Mouse (Mus musculus): ENCODE data around the gene Smim6. TPM values are rescaled to one million over a fixed set of nuclear protein-coding genes. Genes with fewer than 3 reads are reported as not detected.

Gene Smim6
- 1.6 and 1.7 TPM in 2 replicates for polyA plus RNA-seq (2016; fragmentation: Nextera tagmentation; extraction: Ambion mirVana)

DNA sequence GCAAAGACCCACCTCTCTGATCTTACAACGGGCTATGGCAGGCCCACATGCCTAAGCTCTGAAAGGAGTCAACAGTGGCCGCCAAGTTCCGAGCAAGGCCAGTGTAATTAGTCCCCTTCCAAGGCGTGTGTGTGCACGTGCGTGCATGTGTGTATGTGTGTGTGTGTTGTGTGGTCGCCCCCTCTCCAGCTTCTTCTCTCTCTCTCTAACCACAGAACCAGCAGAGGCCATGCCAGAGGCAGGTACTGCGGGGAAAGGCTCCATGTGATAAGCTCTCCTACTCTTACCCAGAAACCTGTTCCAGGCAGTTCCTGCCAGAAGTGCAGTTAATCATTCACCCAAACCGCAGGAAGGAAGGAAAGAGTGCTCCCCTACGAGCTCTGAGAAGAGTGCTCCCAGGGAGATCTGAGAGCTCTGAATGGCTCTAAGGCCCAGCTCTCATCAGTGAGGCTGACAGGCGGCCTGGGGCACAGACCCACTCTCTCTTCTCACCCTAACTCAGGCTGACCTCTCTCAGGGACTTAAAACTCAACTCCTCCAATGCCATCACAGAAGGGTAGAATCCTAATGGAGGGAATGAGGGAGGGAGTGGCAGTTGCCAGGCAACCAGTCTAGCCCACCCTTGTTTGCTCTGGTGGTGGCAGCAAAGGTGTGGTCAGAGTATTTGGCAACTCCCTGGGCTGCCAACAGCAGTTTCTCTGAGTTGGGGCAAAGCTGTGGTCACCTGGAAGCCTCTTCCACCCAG lies at the start of gene Smim6:
Gene Smim6 (plus strand): TSS at position 386 of the 745 bp plus-strand sequence.
- DNase-seq (ENCODE audit: low spot score) = no peak
- peaks cover 11% of the 10 kb centered on the region; the same call in 1 of the 2 replicates for H3K4me1 ChIP-seq
- H3K4me3 ChIP-seq = no peak within 1 kb of the TSS
- H3K27ac ChIP-seq = peak within 1 kb of the TSS; percentile 3; the same call in 1 of the 2 replicates
- no peaks in the 10 kb centered on the region for H3K9me3 ChIP-seq
- peaks cover 63% of the 10 kb centered on the region for H3K36me3 ChIP-seq
- no peaks in the 10 kb centered on the region for H3K27me3 ChIP-seq (ENCODE audit: insufficient read depth, poor library complexity, severe bottlenecking)
- 77% methylated on average over 11 of the region's 11 CpGs for WGBS

GRCm38 (mm10) chr11:115863895-115864294 lies 47.9 kb upstream of the Smim6 start:
- no peaks in the 10 kb centered on the region for H3K36me3 ChIP-seq
- no peak for DNase-seq (ENCODE audit: low spot score)
- H3K27ac ChIP-seq = no peak overlapping the region
- no peak overlapping the region for H3K4me3 ChIP-seq
- peaks cover 27% of the 10 kb centered on the region for H3K4me1 ChIP-seq
- peaks cover 51% of the 10 kb centered on the region for H3K27me3 ChIP-seq (ENCODE audit: insufficient read depth, poor library complexity, severe bottlenecking)
- WGBS = 83% methylated on average over 8 of the region's 8 CpGs
- H3K9me3 ChIP-seq = no peaks in the 10 kb centered on the region

- no peak for DNase-seq (ENCODE audit: low spot score)
- H3K4me3 ChIP-seq = no peak overlapping the region
- peaks cover 31% of the 10 kb centered on the region for H3K4me1 ChIP-seq
- no peaks in the 10 kb centered on the region for H3K36me3 ChIP-seq
- no peaks in the 10 kb centered on the region for H3K9me3 ChIP-seq
- H3K27me3 ChIP-seq (ENCODE audit: insufficient read depth, poor library complexity, severe bottlenecking) = peaks cover 8% of the 10 kb centered on the region; the same call in 1 of the 2 replicates
- 72% methylated on average over 8 of the region's 8 CpGs for WGBS
- no peak overlapping the region for H3K27ac ChIP-seq
Observed at GRCm38 (mm10) chr11:115869393-115869792, 42.4 kb upstream of the Smim6 start.

- peaks cover 27% of the 10 kb centered on the region for H3K4me1 ChIP-seq
- H3K27me3 ChIP-seq (ENCODE audit: insufficient read depth, poor library complexity, severe bottlenecking) = 0 out of 2 replicates have a peak, but pooled peaks cover 3% of the 10 kb centered on the region
- DNase-seq (ENCODE audit: low spot score) = no peak
- H3K36me3 ChIP-seq = no peaks in the 10 kb centered on the region
- no peaks in the 10 kb centered on the region for H3K9me3 ChIP-seq
- 61% methylated on average over 4 of the region's 4 CpGs for WGBS
- no peak overlapping the region for H3K4me3 ChIP-seq
- H3K27ac ChIP-seq = peak overlapping the region; percentile 8
Observed at GRCm38 (mm10) chr11:115872437-115872836, 39.4 kb upstream of the Smim6 start.

DNA sequence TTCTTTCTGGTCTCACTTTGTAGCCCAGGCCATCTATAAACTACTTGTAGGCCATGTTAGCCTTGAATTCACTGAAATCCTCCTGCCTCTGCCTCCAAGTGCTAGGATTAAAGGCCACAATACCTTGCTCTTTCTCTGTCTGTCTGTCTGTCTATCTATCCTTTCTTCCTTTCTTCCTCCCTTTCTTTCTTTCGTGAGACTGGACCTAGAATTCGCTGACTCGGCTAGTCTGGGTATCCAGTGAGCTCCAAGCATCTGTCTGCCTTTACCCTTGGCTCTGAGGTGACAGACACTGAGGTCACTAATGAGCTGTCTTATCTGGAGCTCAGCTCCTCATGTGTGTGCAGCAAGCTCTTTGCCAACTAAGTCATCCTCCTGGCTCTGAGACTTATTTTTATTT lies 35.9 kb upstream of the Smim6 start:
- no peak overlapping the region for H3K27ac ChIP-seq
- peaks cover 6% of the 10 kb centered on the region; the same call in 1 of the 2 replicates for H3K27me3 ChIP-seq (ENCODE audit: insufficient read depth, poor library complexity, severe bottlenecking)
- peaks cover 24% of the 10 kb centered on the region for H3K4me1 ChIP-seq
- no peaks in the 10 kb centered on the region for H3K36me3 ChIP-seq
- DNase-seq (ENCODE audit: low spot score) = no peak
- H3K9me3 ChIP-seq = no peaks in the 10 kb centered on the region
- WGBS = 83% methylated on average over 3 of the region's 3 CpGs
- no peak overlapping the region for H3K4me3 ChIP-seq

GRCm38 (mm10) chr11:115876438-115876837 lies 35.4 kb upstream of the Smim6 start:
- DNase-seq (ENCODE audit: low spot score) = no peak
- H3K27me3 ChIP-seq (ENCODE audit: insufficient read depth, poor library complexity, severe bottlenecking) = peaks cover 9% of the 10 kb centered on the region; the same call in 1 of the 2 replicates
- no peak overlapping the region for H3K27ac ChIP-seq
- H3K36me3 ChIP-seq = no peaks in the 10 kb centered on the region
- peaks cover 24% of the 10 kb centered on the region for H3K4me1 ChIP-seq
- no peak overlapping the region for H3K4me3 ChIP-seq
- 75% methylated on average over 5 of the region's 5 CpGs for WGBS
- H3K9me3 ChIP-seq = no peaks in the 10 kb centered on the region

DNA sequence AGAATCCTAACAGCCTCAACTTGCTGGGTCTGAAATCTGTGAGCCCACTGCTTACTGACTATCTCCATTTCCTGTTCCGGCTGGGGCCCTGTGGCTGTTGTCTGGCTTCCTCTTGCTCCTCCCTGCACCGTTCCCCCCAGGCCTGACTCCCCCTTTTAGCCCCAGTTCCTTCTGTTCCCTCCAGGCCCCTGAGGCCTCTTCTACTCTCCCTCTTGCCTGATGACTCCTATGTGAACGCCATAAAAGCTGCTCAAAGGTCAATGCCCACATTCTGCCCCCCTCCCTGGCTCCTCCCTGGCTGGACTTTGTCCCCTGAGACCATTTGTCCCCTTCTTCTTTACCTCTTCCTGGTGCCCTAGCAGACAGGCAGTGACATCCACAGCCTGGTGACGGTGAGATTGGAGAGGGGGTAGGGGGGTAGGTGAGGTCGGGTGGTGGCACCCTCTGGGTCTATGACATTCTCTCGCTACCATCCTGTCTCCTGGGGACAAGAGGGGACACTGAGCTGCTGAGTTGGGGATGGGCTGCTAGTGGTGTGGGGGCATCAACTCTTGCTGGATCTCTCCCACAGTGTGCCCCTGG lies 34.6 kb upstream of the Smim6 start:
- peaks cover 17% of the 10 kb centered on the region for H3K27me3 ChIP-seq (ENCODE audit: insufficient read depth, poor library complexity, severe bottlenecking)
- H3K36me3 ChIP-seq = no peaks in the 10 kb centered on the region
- H3K4me1 ChIP-seq = peaks cover 16% of the 10 kb centered on the region
- H3K4me3 ChIP-seq = no peak overlapping the region
- peak overlapping the region; percentile 56 for H3K27ac ChIP-seq
- 65% methylated on average over 6 of the region's 6 CpGs for WGBS
- no peak for DNase-seq (ENCODE audit: low spot score)
- H3K9me3 ChIP-seq = no peaks in the 10 kb centered on the region

- Histone ChIP-seq H3K4me3 (no peak overlapping the region), H3K9me3 (no peaks in the 10 kb centered on the region), H3K36me3 (no peaks in the 10 kb centered on the region), H3K27ac (no peak overlapping the region), H3K27me3 (ENCODE audit: insufficient read depth, poor library complexity, severe bottlenecking) (peaks cover 25% of the 10 kb centered on the region), H3K4me1 (peaks cover 8% of the 10 kb centered on the region)
- DNase-seq (ENCODE audit: low spot score) = no peak
- 74% methylated on average over 8 of the region's 8 CpGs for WGBS
Observed at GRCm38 (mm10) chr11:115878071-115878470, 33.7 kb upstream of the Smim6 start.

GRCm38 (mm10) chr11:115881002-115881401 lies 30.8 kb upstream of the Smim6 start:
- Histone ChIP-seq H3K27ac (no peak overlapping the region), H3K4me3 (no peak overlapping the region), H3K36me3 (no peaks in the 10 kb centered on the region), H3K9me3 (no peaks in the 10 kb centered on the region), H3K27me3 (ENCODE audit: insufficient read depth, poor library complexity, severe bottlenecking) (peaks cover 40% of the 10 kb centered on the region), H3K4me1 (peaks cover 8% of the 10 kb centered on the region)
- DNase-seq (ENCODE audit: low spot score) = no peak
- WGBS = 27% methylated on average over 5 of the region's 5 CpGs

- Histone ChIP-seq H3K36me3 (no peaks in the 10 kb centered on the region), H3K4me1 (peaks cover 20% of the 10 kb centered on the region), H3K27me3 (ENCODE audit: insufficient read depth, poor library complexity, severe bottlenecking) (peaks cover 35% of the 10 kb centered on the region), H3K4me3 (no peak overlapping the region), H3K9me3 (no peaks in the 10 kb centered on the region), H3K27ac (no peak overlapping the region)
- DNase-seq (ENCODE audit: low spot score) = no peak
- WGBS = 32% methylated on average over 17 of the region's 17 CpGs
Observed at GRCm38 (mm10) chr11:115883251-115883650, 28.6 kb upstream of the Smim6 start.

DNA sequence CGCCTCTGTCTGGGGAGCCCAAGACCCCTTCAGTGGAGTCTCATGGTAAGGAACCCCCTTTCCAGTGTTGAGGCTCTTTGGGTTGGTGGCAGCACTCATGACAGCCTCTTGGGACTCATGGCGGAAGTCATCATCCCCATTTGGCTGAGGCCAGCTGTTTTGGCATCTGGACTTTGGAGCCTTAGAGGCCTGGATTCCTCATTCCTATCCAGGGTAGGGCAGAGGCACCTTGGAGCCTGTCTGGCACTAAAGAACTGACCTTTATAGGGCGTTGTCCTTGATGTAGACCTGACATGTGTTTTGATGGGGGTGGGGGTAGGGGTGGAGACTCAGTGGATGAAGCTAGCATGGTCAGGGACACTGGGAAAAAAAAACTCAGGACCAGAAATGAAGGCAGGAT lies 27.5 kb upstream of the Smim6 start:
- no peak for DNase-seq (ENCODE audit: low spot score)
- no peaks in the 10 kb centered on the region for H3K36me3 ChIP-seq
- no peaks in the 10 kb centered on the region for H3K9me3 ChIP-seq
- H3K27ac ChIP-seq = no peak overlapping the region
- H3K27me3 ChIP-seq (ENCODE audit: insufficient read depth, poor library complexity, severe bottlenecking) = peaks cover 34% of the 10 kb centered on the region
- no peak overlapping the region for H3K4me3 ChIP-seq
- peaks cover 21% of the 10 kb centered on the region for H3K4me1 ChIP-seq
- WGBS = 85% methylated on average over 3 of the region's 3 CpGs

- H3K4me3 ChIP-seq = no peak overlapping the region
- peaks cover 21% of the 10 kb centered on the region for H3K4me1 ChIP-seq
- no peak overlapping the region for H3K27ac ChIP-seq
- no peaks in the 10 kb centered on the region for H3K9me3 ChIP-seq
- WGBS = 64% methylated on average over 11 of the region's 11 CpGs
- peaks cover 34% of the 10 kb centered on the region for H3K27me3 ChIP-seq (ENCODE audit: insufficient read depth, poor library complexity, severe bottlenecking)
- no peaks in the 10 kb centered on the region for H3K36me3 ChIP-seq
- DNase-seq (ENCODE audit: low spot score) = no peak
Observed at GRCm38 (mm10) chr11:115885281-115885680, 26.5 kb upstream of the Smim6 start.

GRCm38 (mm10) chr11:115886446-115886845 lies 25.4 kb upstream of the Smim6 start:
- 85% methylated on average over 11 of the region's 11 CpGs for WGBS

More at GRCm38 (mm10) chr11:115886446-115886845, 25.4 kb upstream of the Smim6 start:
- Histone ChIP-seq H3K4me3 (no peak overlapping the region), H3K36me3 (no peaks in the 10 kb centered on the region), H3K27me3 (ENCODE audit: insufficient read depth, poor library complexity, severe bottlenecking) (peaks cover 31% of the 10 kb centered on the region), H3K9me3 (no peaks in the 10 kb centered on the region), H3K4me1 (peaks cover 27% of the 10 kb centered on the region), H3K27ac (0 out of 2 replicates have a peak overlapping the region, but pooled peaks have one; percentile 1)
- DNase-seq (ENCODE audit: low spot score) = no peak
